Mouse (Mus musculus): ENCODE data around the gene Cd248. TPM values are rescaled to one million over a fixed set of nuclear protein-coding genes. Genes with fewer than 3 reads are reported as not detected.
A peak's percentile ranks its signal among the peaks of the same experiment; 100 is the strongest.

The Cd248 gene
- polyA plus RNA-seq, 1 experiment from 2014 or later: 11.9 TPM

- H3K27me3 ChIP-seq (replicated peaks; ENCODE audit: control insufficient read depth, insufficient read depth, low read length): peaks cover 6% of the 10 kb centered on the region; the same call in 1 of the 2 replicates
- peaks cover 35% of the 10 kb centered on the region for H3K4me1 ChIP-seq (replicated peaks; ENCODE audit: control insufficient read depth, insufficient read depth, low read length)
- no peaks in the 10 kb centered on the region for H3K36me3 ChIP-seq (ENCODE audit: control insufficient read depth, insufficient read depth)
- peak overlapping the region; percentile 71 for H3K4me2 ChIP-seq (ENCODE audit: low read length)
- peak overlapping the region; percentile 52 for H3K9ac ChIP-seq (replicated peaks; ENCODE audit: low read depth, low read length)
- no peaks in the 10 kb centered on the region for H3K9me3 ChIP-seq (ENCODE audit: control insufficient read depth, low read length)
- 5% methylated on average over 11 of the region's 11 CpGs for WGBS
- H3K27ac ChIP-seq (ENCODE audit: low read length): peak overlapping the region; percentile 60
- H3K4me3 ChIP-seq (replicated peaks; ENCODE audit: low read length): peak overlapping the region; percentile 45
- no peak for ATAC-seq
Measured at GRCm38 (mm10) chr19:5071077-5071476, 3.2 kb downstream of the Cd248 start.

GRCm38 (mm10) chr19:5071545-5072369 lies 3.9 kb downstream of the Cd248 start:
- Histone ChIP-seq H3K4me2 (ENCODE audit: low read length) (peak overlapping the region; percentile 71), H3K4me3 (replicated peaks; ENCODE audit: low read length) (peak overlapping the region; percentile 45), H3K9me3 (ENCODE audit: control insufficient read depth, low read length) (no peaks in the 10 kb centered on the region), H3K27me3 (replicated peaks; ENCODE audit: control insufficient read depth, insufficient read depth, low read length) (peaks cover 6% of the 10 kb centered on the region; the same call in 1 of the 2 replicates), H3K4me1 (replicated peaks; ENCODE audit: control insufficient read depth, insufficient read depth, low read length) (peaks cover 35% of the 10 kb centered on the region), H3K36me3 (ENCODE audit: control insufficient read depth, insufficient read depth) (no peaks in the 10 kb centered on the region), H3K9ac (replicated peaks; ENCODE audit: low read depth, low read length) (peak overlapping the region; percentile 52), H3K27ac (ENCODE audit: low read length) (peak overlapping the region; percentile 60)
- under 1% methylated on average over 39 of the region's 40 CpGs for WGBS
- ATAC-seq: peak; percentile 77

GRCm38 (mm10) chr19:5072389-5073019 lies 4.6 kb downstream of the Cd248 start:
- H3K4me2 ChIP-seq (ENCODE audit: low read length): peak overlapping the region; percentile 71
- H3K27me3 ChIP-seq (replicated peaks; ENCODE audit: control insufficient read depth, insufficient read depth, low read length): peaks cover 6% of the 10 kb centered on the region; the same call in 1 of the 2 replicates
- H3K9ac ChIP-seq (replicated peaks; ENCODE audit: low read depth, low read length): peak overlapping the region; percentile 52; the same call in 1 of the 2 replicates
- no peaks in the 10 kb centered on the region for H3K36me3 ChIP-seq (ENCODE audit: control insufficient read depth, insufficient read depth)
- no peaks in the 10 kb centered on the region for H3K9me3 ChIP-seq (ENCODE audit: control insufficient read depth, low read length)
- ATAC-seq: no peak
- H3K4me1 ChIP-seq (replicated peaks; ENCODE audit: control insufficient read depth, insufficient read depth, low read length): peaks cover 32% of the 10 kb centered on the region
- 2% methylated on average over 20 of the region's 20 CpGs for WGBS
- no peak overlapping the region for H3K27ac ChIP-seq (ENCODE audit: low read length)
- H3K4me3 ChIP-seq (replicated peaks; ENCODE audit: low read length): peak overlapping the region; percentile 45

- Histone ChIP-seq H3K36me3 (ENCODE audit: control insufficient read depth, insufficient read depth) (no peaks in the 10 kb centered on the region), H3K27me3 (replicated peaks; ENCODE audit: control insufficient read depth, insufficient read depth, low read length) (peaks cover 7% of the 10 kb centered on the region; the same call in 1 of the 2 replicates), H3K4me3 (replicated peaks; ENCODE audit: low read length) (peak overlapping the region; percentile 45; the same call in 1 of the 2 replicates), H3K4me1 (replicated peaks; ENCODE audit: control insufficient read depth, insufficient read depth, low read length) (peaks cover 27% of the 10 kb centered on the region), H3K9ac (replicated peaks; ENCODE audit: low read depth, low read length) (no peak overlapping the region), H3K9me3 (ENCODE audit: control insufficient read depth, low read length) (no peaks in the 10 kb centered on the region), H3K4me2 (ENCODE audit: low read length) (peak overlapping the region; percentile 71), H3K27ac (ENCODE audit: low read length) (no peak overlapping the region)
- 1% methylated on average over 15 of the region's 15 CpGs for WGBS
- ATAC-seq: no peak
Measured at GRCm38 (mm10) chr19:5073028-5073427, 5.2 kb downstream of the Cd248 start.

GRCm38 (mm10) chr19:5073518-5073917 lies 5.6 kb downstream of the Cd248 start:
- Histone ChIP-seq H3K9me3 (ENCODE audit: control insufficient read depth, low read length) (no peaks in the 10 kb centered on the region), H3K4me2 (ENCODE audit: low read length) (no peak overlapping the region), H3K9ac (replicated peaks; ENCODE audit: low read depth, low read length) (no peak overlapping the region), H3K36me3 (ENCODE audit: control insufficient read depth, insufficient read depth) (no peaks in the 10 kb centered on the region), H3K27me3 (replicated peaks; ENCODE audit: control insufficient read depth, insufficient read depth, low read length) (peaks cover 10% of the 10 kb centered on the region; the same call in 1 of the 2 replicates), H3K4me1 (replicated peaks; ENCODE audit: control insufficient read depth, insufficient read depth, low read length) (peaks cover 22% of the 10 kb centered on the region), H3K27ac (ENCODE audit: low read length) (no peak overlapping the region), H3K4me3 (replicated peaks; ENCODE audit: low read length) (no peak overlapping the region)
- no peak for ATAC-seq
- WGBS: 39% methylated on average over 5 of the region's 5 CpGs

DNA sequence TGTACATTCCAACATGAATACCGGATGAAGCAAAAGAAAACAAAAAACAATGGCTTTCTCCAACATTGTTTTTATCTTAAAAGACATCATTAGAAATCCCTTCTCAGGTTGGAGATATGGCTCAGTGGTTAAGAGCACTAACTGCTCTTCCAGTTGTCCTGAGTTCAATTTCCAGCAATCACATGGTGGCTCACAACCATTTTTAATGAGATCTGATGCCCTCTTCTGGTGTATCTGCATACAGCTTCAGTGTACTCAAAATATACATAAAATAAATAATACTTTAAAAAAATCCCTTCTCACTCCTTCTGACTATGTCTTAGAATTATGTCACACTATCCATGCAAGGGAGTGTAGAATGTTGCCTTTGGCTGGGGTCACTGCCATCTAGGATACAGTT lies 11.4 kb downstream of the Cd248 start:
- Histone ChIP-seq H3K27me3 (replicated peaks; ENCODE audit: control insufficient read depth, insufficient read depth, low read length) (peaks cover 40% of the 10 kb centered on the region), H3K4me3 (replicated peaks; ENCODE audit: low read length) (no peak overlapping the region), H3K4me1 (replicated peaks; ENCODE audit: control insufficient read depth, insufficient read depth, low read length) (no peaks in the 10 kb centered on the region), H3K9me3 (ENCODE audit: control insufficient read depth, low read length) (no peaks in the 10 kb centered on the region), H3K9ac (replicated peaks; ENCODE audit: low read depth, low read length) (no peak overlapping the region), H3K36me3 (ENCODE audit: control insufficient read depth, insufficient read depth) (no peaks in the 10 kb centered on the region), H3K27ac (ENCODE audit: low read length) (no peak overlapping the region), H3K4me2 (ENCODE audit: low read length) (no peak overlapping the region)
- no peak for ATAC-seq
- 88% methylated on average over 1 of the region's 1 CpGs for WGBS

GRCm38 (mm10) chr19:5082005-5082404 lies 14.1 kb downstream of the Cd248 start:
- Histone ChIP-seq H3K4me2 (ENCODE audit: low read length) (no peak overlapping the region), H3K4me1 (replicated peaks; ENCODE audit: control insufficient read depth, insufficient read depth, low read length) (peaks cover 10% of the 10 kb centered on the region), H3K36me3 (ENCODE audit: control insufficient read depth, insufficient read depth) (no peaks in the 10 kb centered on the region), H3K9ac (replicated peaks; ENCODE audit: low read depth, low read length) (no peak overlapping the region), H3K27ac (ENCODE audit: low read length) (no peak overlapping the region), H3K9me3 (ENCODE audit: control insufficient read depth, low read length) (no peaks in the 10 kb centered on the region), H3K27me3 (replicated peaks; ENCODE audit: control insufficient read depth, insufficient read depth, low read length) (peaks cover 61% of the 10 kb centered on the region), H3K4me3 (replicated peaks; ENCODE audit: low read length) (no peak overlapping the region)
- no peak for ATAC-seq
- 71% methylated on average over 18 of the region's 18 CpGs for WGBS

DNA sequence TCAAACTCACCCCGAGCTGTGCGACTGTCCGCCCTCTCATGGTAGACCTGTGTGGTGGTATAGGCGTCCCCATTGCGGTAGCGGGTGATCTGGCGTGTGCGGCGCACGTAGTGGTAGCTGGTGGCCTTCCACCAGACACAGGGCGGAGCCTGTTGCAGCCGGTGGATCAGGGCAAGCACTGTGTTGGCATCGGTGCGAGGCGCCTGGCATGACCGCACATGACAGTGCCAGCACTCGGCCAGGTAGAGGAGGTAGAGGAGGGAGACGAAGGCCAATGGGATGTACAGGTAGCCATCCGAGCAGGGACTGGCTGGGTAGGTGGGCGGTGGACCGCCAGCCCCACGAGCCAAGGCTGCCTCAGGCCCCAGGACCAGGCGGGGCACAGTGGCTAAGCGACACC lies 14.7 kb downstream of the Cd248 start:
- Histone ChIP-seq H3K4me3 (replicated peaks; ENCODE audit: low read length) (no peak overlapping the region), H3K9me3 (ENCODE audit: control insufficient read depth, low read length) (no peaks in the 10 kb centered on the region), H3K27ac (ENCODE audit: low read length) (no peak overlapping the region), H3K36me3 (ENCODE audit: control insufficient read depth, insufficient read depth) (no peaks in the 10 kb centered on the region), H3K9ac (replicated peaks; ENCODE audit: low read depth, low read length) (no peak overlapping the region), H3K27me3 (replicated peaks; ENCODE audit: control insufficient read depth, insufficient read depth, low read length) (peaks cover 61% of the 10 kb centered on the region), H3K4me2 (ENCODE audit: low read length) (no peak overlapping the region), H3K4me1 (replicated peaks; ENCODE audit: control insufficient read depth, insufficient read depth, low read length) (peaks cover 13% of the 10 kb centered on the region)
- 72% methylated on average over 24 of the region's 24 CpGs for WGBS
- no peak for ATAC-seq

All from forebrain, embryonic 16.5 days (tissue).